Mouse (Mus musculus): Measurements from ENCODE around the gene Dusp8. TPM values are rescaled to one million over a fixed set of nuclear protein-coding genes. Genes with fewer than 3 reads are reported as not detected.

The Dusp8 gene
- polyA plus RNA-seq, 1 experiment: 2.0 TPM

- Histone ChIP-seq H3K4me3 (ENCODE audit: low read depth, low read length) (no peak overlapping the region), H3K27ac (ENCODE audit: insufficient read depth, low read length) (no peak overlapping the region), H3K27me3 (ENCODE audit: control insufficient read depth, insufficient read depth, low read length, poor library complexity, severe bottlenecking) (no peaks in the 10 kb centered on the region), H3K9me3 (replicated peaks; ENCODE audit: control insufficient read depth, insufficient read depth, low read length, poor library complexity, severe bottlenecking) (no peaks in the 10 kb centered on the region), H3K9ac (ENCODE audit: low read depth, poor library complexity, severe bottlenecking) (no peak overlapping the region), H3K4me1 (ENCODE audit: control insufficient read depth, insufficient read depth, low read length) (no peaks in the 10 kb centered on the region), H3K36me3 (ENCODE audit: control insufficient read depth, insufficient read depth, low read length, poor library complexity, severe bottlenecking) (no peaks in the 10 kb centered on the region)
- no peak for TF ChIP-seq CTCF (IDR thresholded peaks at IDR 0.05; ENCODE audit: low read depth, low read length)
- TF ChIP-seq POLR2A (IDR thresholded peaks at IDR 0.05; ENCODE audit: insufficient read depth, low read length): no peak
- no peak for TF ChIP-seq EP300 (IDR thresholded peaks at IDR 0.05; ENCODE audit: insufficient read depth, low read depth, low read length)
Observed at GRCm38 (mm10) chr7:142034198-142034597, 61.4 kb downstream of the Dusp8 start.

GRCm38 (mm10) chr7:142030073-142030472 lies 65.6 kb downstream of the Dusp8 start:
- Histone ChIP-seq H3K4me3 (ENCODE audit: low read depth, low read length) (no peak overlapping the region), H3K27me3 (ENCODE audit: control insufficient read depth, insufficient read depth, low read length, poor library complexity, severe bottlenecking) (no peaks in the 10 kb centered on the region), H3K9ac (ENCODE audit: low read depth, poor library complexity, severe bottlenecking) (no peak overlapping the region), H3K27ac (ENCODE audit: insufficient read depth, low read length) (no peak overlapping the region), H3K9me3 (replicated peaks; ENCODE audit: control insufficient read depth, insufficient read depth, low read length, poor library complexity, severe bottlenecking) (no peaks in the 10 kb centered on the region), H3K36me3 (ENCODE audit: control insufficient read depth, insufficient read depth, low read length, poor library complexity, severe bottlenecking) (no peaks in the 10 kb centered on the region), H3K4me1 (ENCODE audit: control insufficient read depth, insufficient read depth, low read length) (no peaks in the 10 kb centered on the region)
- TF ChIP-seq CTCF (IDR thresholded peaks at IDR 0.05; ENCODE audit: low read depth, low read length) (no peak), POLR2A (IDR thresholded peaks at IDR 0.05; ENCODE audit: insufficient read depth, low read length) (no peak)

Other genes with a start within 250 kb of the Dusp8 start
- gene Tollip, start 177.3 kb downstream of the Dusp8 start, polyA plus RNA-seq (2011; ENCODE audit: insufficient read depth, insufficient read length, low read depth, missing spikeins): 44.9 and 47.1 TPM in 2 replicates
- gene Brsk2, start 146.1 kb downstream of the Dusp8 start, polyA plus RNA-seq (2011; ENCODE audit: insufficient read depth, insufficient read length, low read depth, missing spikeins): 0.70 and 0.75 TPM in 2 replicates
- gene Mob2, start 34.8 kb downstream of the Dusp8 start, polyA plus RNA-seq (2011; ENCODE audit: insufficient read depth, insufficient read length, low read depth, missing spikeins): 19.0 and 20.7 TPM in 2 replicates
- gene Gm45618, start 24.9 kb upstream of the Dusp8 start, polyA plus RNA-seq (2011; ENCODE audit: insufficient read depth, insufficient read length, low read depth, missing spikeins): not detected in 2 replicates
- gene Gm39115, start 40.2 kb upstream of the Dusp8 start, polyA plus RNA-seq (2011; ENCODE audit: insufficient read depth, insufficient read length, low read depth, missing spikeins): not detected in 2 replicates
- not detected in 2 replicates for gene Gm45337, start 48.8 kb upstream of the Dusp8 start, polyA plus RNA-seq (2011; ENCODE audit: insufficient read depth, insufficient read length, low read depth, missing spikeins)
- gene Gm29735, start 61.3 kb upstream of the Dusp8 start, polyA plus RNA-seq (2011; ENCODE audit: insufficient read depth, insufficient read length, low read depth, missing spikeins): not detected in 2 replicates
- not detected in 2 replicates for gene Gm4553, start 69.9 kb upstream of the Dusp8 start, polyA plus RNA-seq (2011; ENCODE audit: insufficient read depth, insufficient read length, low read depth, missing spikeins)
- gene Krtap5-2, start 80.2 kb upstream of the Dusp8 start, polyA plus RNA-seq (2011; ENCODE audit: insufficient read depth, insufficient read length, low read depth, missing spikeins): not detected in 2 replicates
- gene Gm10153, start 94.5 kb upstream of the Dusp8 start, polyA plus RNA-seq (2011; ENCODE audit: insufficient read depth, insufficient read length, low read depth, missing spikeins): not detected in 2 replicates
- gene Krtap5-3, start 105.5 kb upstream of the Dusp8 start, polyA plus RNA-seq (2011; ENCODE audit: insufficient read depth, insufficient read length, low read depth, missing spikeins): not detected in 2 replicates
- gene Gm7579, start 116.0 kb upstream of the Dusp8 start, polyA plus RNA-seq (2011; ENCODE audit: insufficient read depth, insufficient read length, low read depth, missing spikeins): not detected in 2 replicates
- gene Krtap5-5, start 134.1 kb upstream of the Dusp8 start, polyA plus RNA-seq (2011; ENCODE audit: insufficient read depth, insufficient read length, low read depth, missing spikeins): not detected in 2 replicates
- gene Gm40460, start 145.2 kb upstream of the Dusp8 start, polyA plus RNA-seq (2011; ENCODE audit: insufficient read depth, insufficient read length, low read depth, missing spikeins): not detected in 2 replicates
- not detected in 2 replicates for gene Gm2431, start 162.5 kb upstream of the Dusp8 start, polyA plus RNA-seq (2011; ENCODE audit: insufficient read depth, insufficient read length, low read depth, missing spikeins)
- gene Gm4559, start 178.5 kb upstream of the Dusp8 start, polyA plus RNA-seq (2011; ENCODE audit: insufficient read depth, insufficient read length, low read depth, missing spikeins): not detected in 2 replicates
- not detected in 2 replicates for gene Krtap5-1, start 201.3 kb upstream of the Dusp8 start, polyA plus RNA-seq (2011; ENCODE audit: insufficient read depth, insufficient read length, low read depth, missing spikeins)
- gene Krtap5-4, start 207.7 kb upstream of the Dusp8 start, polyA plus RNA-seq (2011; ENCODE audit: insufficient read depth, insufficient read length, low read depth, missing spikeins): not detected in 2 replicates

Data from ES-Bruce4 (cell line).